Mouse (Mus musculus): ENCODE results near the gene Litaf. TPM values are rescaled to one million over a fixed set of nuclear protein-coding genes. Genes with fewer than 3 reads are reported as not detected.

Gene Litaf
- polyA plus RNA-seq, 1 experiment from 2014 or later = 53.6 TPM

GRCm38 (mm10) chr16:10940661-10941060 is 125.3 kb downstream of the Litaf start:
- Histone ChIP-seq H3K27ac (no peak overlapping the region), H3K9me3 (no peaks in the 10 kb centered on the region), H3K4me1 (peaks cover 12% of the 10 kb centered on the region; the same call in 1 of the 2 replicates), H3K4me2 (no peak overlapping the region), H3K27me3 (no peaks in the 10 kb centered on the region), H3K36me3 (replicated peaks) (no peaks in the 10 kb centered on the region), H3K9ac (no peak overlapping the region), H3K4me3 (replicated peaks) (no peak overlapping the region)
- no peak for ATAC-seq (ENCODE audit: low FRiP score)
- 77% methylated on average over 2 of the region's 2 CpGs for WGBS

- Histone ChIP-seq H3K9me3 (no peaks in the 10 kb centered on the region), H3K4me2 (no peak overlapping the region), H3K4me1 (peaks cover 12% of the 10 kb centered on the region; the same call in 1 of the 2 replicates), H3K9ac (no peak overlapping the region), H3K27me3 (no peaks in the 10 kb centered on the region), H3K4me3 (replicated peaks) (no peak overlapping the region), H3K27ac (no peak overlapping the region), H3K36me3 (replicated peaks) (no peaks in the 10 kb centered on the region)
- ATAC-seq (ENCODE audit: low FRiP score) = no peak
- 92% methylated on average over 4 of the region's 4 CpGs for WGBS
Observed at GRCm38 (mm10) chr16:10939932-10940331, 126.0 kb downstream of the Litaf start.

GRCm38 (mm10) chr16:10937497-10937896 is 128.5 kb downstream of the Litaf start:
- H3K27ac ChIP-seq = no peak overlapping the region
- no peaks in the 10 kb centered on the region for H3K36me3 ChIP-seq (replicated peaks)
- H3K9ac ChIP-seq = no peak overlapping the region
- 86% methylated on average over 11 of the region's 11 CpGs for WGBS
- H3K4me3 ChIP-seq (replicated peaks) = no peak overlapping the region
- no peaks in the 10 kb centered on the region for H3K9me3 ChIP-seq
- no peak overlapping the region for H3K4me2 ChIP-seq
- H3K4me1 ChIP-seq = peaks cover 12% of the 10 kb centered on the region; the same call in 1 of the 2 replicates
- no peaks in the 10 kb centered on the region for H3K27me3 ChIP-seq
- ATAC-seq (ENCODE audit: low FRiP score) = no peak

GRCm38 (mm10) chr16:10936700-10937319 is 129.1 kb downstream of the Litaf start:
- no peak overlapping the region for H3K27ac ChIP-seq
- H3K4me2 ChIP-seq = no peak overlapping the region
- no peaks in the 10 kb centered on the region for H3K9me3 ChIP-seq
- no peak overlapping the region for H3K4me3 ChIP-seq (replicated peaks)
- H3K36me3 ChIP-seq (replicated peaks) = no peaks in the 10 kb centered on the region
- H3K27me3 ChIP-seq = no peaks in the 10 kb centered on the region
- ATAC-seq (ENCODE audit: low FRiP score) = no peak
- peaks cover 12% of the 10 kb centered on the region; the same call in 1 of the 2 replicates for H3K4me1 ChIP-seq
- no peak overlapping the region for H3K9ac ChIP-seq
- 36% methylated on average over 5 of the region's 5 CpGs for whole genome bisulfite sequencing

GRCm38 (mm10) chr16:10934047-10934446 is 131.9 kb downstream of the Litaf start:
- Histone ChIP-seq H3K9me3 (peaks cover 10% of the 10 kb centered on the region; the same call in 1 of the 2 replicates), H3K9ac (no peak overlapping the region), H3K4me3 (replicated peaks) (no peak overlapping the region), H3K4me2 (no peak overlapping the region), H3K27me3 (no peaks in the 10 kb centered on the region), H3K4me1 (peaks cover 12% of the 10 kb centered on the region; the same call in 1 of the 2 replicates), H3K36me3 (replicated peaks) (no peaks in the 10 kb centered on the region), H3K27ac (no peak overlapping the region)
- no peak for ATAC-seq (ENCODE audit: low FRiP score)
- 100% methylated on average over 1 of the region's 1 CpGs for WGBS

- H3K27ac ChIP-seq = no peak overlapping the region
Observed at GRCm38 (mm10) chr16:10933372-10933771, 132.6 kb downstream of the Litaf start.

GRCm38 (mm10) chr16:10927026-10927425 is 138.9 kb downstream of the Litaf start:
- Histone ChIP-seq H3K27me3 (no peaks in the 10 kb centered on the region), H3K9ac (no peak overlapping the region), H3K9me3 (peaks cover 10% of the 10 kb centered on the region; the same call in 1 of the 2 replicates), H3K36me3 (replicated peaks) (no peaks in the 10 kb centered on the region), H3K4me2 (no peak overlapping the region), H3K4me1 (no peaks in the 10 kb centered on the region), H3K4me3 (replicated peaks) (no peak overlapping the region), H3K27ac (no peak overlapping the region)
- WGBS = 93% methylated on average over 1 of the region's 1 CpGs
- no peak for ATAC-seq (ENCODE audit: low FRiP score)

More at GRCm38 (mm10) chr16:10933372-10933771, 132.6 kb downstream of the Litaf start:
- Histone ChIP-seq H3K9ac (no peak overlapping the region), H3K4me3 (replicated peaks) (no peak overlapping the region), H3K36me3 (replicated peaks) (no peaks in the 10 kb centered on the region), H3K27me3 (no peaks in the 10 kb centered on the region), H3K4me1 (peaks cover 12% of the 10 kb centered on the region; the same call in 1 of the 2 replicates), H3K4me2 (no peak overlapping the region), H3K9me3 (peaks cover 10% of the 10 kb centered on the region; the same call in 1 of the 2 replicates)
- no peak for ATAC-seq (ENCODE audit: low FRiP score)
- 91% methylated on average over 3 of the region's 3 CpGs for WGBS

- H3K27me3 ChIP-seq = no peaks in the 10 kb centered on the region
- no peak for ATAC-seq (ENCODE audit: low FRiP score)
- H3K9ac ChIP-seq = no peak overlapping the region
- no peak overlapping the region for H3K4me2 ChIP-seq
- H3K9me3 ChIP-seq = peaks cover 8% of the 10 kb centered on the region; the same call in 1 of the 2 replicates
- no peaks in the 10 kb centered on the region for H3K36me3 ChIP-seq (replicated peaks)
- no peak overlapping the region for H3K27ac ChIP-seq
- H3K4me3 ChIP-seq (replicated peaks) = no peak overlapping the region
- 59% methylated on average over 7 of the region's 7 CpGs for whole genome bisulfite sequencing
- H3K4me1 ChIP-seq = no peaks in the 10 kb centered on the region
Observed at GRCm38 (mm10) chr16:10925591-10926180, 140.3 kb downstream of the Litaf start.

GRCm38 (mm10) chr16:10923561-10923960 is 142.4 kb downstream of the Litaf start:
- H3K4me1 ChIP-seq = no peaks in the 10 kb centered on the region
- ATAC-seq (ENCODE audit: low FRiP score) = no peak
- H3K36me3 ChIP-seq (replicated peaks) = no peaks in the 10 kb centered on the region
- 80% methylated on average over 5 of the region's 5 CpGs for WGBS
- no peak overlapping the region for H3K9ac ChIP-seq
- no peaks in the 10 kb centered on the region for H3K27me3 ChIP-seq
- H3K4me2 ChIP-seq = no peak overlapping the region
- no peak overlapping the region for H3K4me3 ChIP-seq (replicated peaks)
- no peaks in the 10 kb centered on the region for H3K9me3 ChIP-seq
- no peak overlapping the region for H3K27ac ChIP-seq

GRCm38 (mm10) chr16:10919856-10920255 is 146.1 kb downstream of the Litaf start:
- ATAC-seq (ENCODE audit: low FRiP score) = no peak
- Histone ChIP-seq H3K27me3 (no peaks in the 10 kb centered on the region), H3K36me3 (replicated peaks) (no peaks in the 10 kb centered on the region), H3K27ac (no peak overlapping the region), H3K9me3 (no peaks in the 10 kb centered on the region), H3K4me2 (no peak overlapping the region), H3K9ac (no peak overlapping the region), H3K4me3 (replicated peaks) (no peak overlapping the region), H3K4me1 (no peaks in the 10 kb centered on the region)

- WGBS = 94% methylated on average over 3 of the region's 3 CpGs
- no peak overlapping the region for H3K27ac ChIP-seq
Observed at GRCm38 (mm10) chr16:10916271-10916670, 149.7 kb downstream of the Litaf start.

GRCm38 (mm10) chr16:10915066-10915465 is 150.9 kb downstream of the Litaf start:
- H3K27ac ChIP-seq = no peak overlapping the region
- H3K9me3 ChIP-seq = no peaks in the 10 kb centered on the region
- H3K9ac ChIP-seq = no peak overlapping the region
- H3K4me2 ChIP-seq = no peak overlapping the region
- 92% methylated on average over 4 of the region's 4 CpGs for WGBS
- no peak overlapping the region for H3K4me3 ChIP-seq (replicated peaks)
- no peaks in the 10 kb centered on the region for H3K27me3 ChIP-seq
- ATAC-seq (ENCODE audit: low FRiP score) = no peak
- no peaks in the 10 kb centered on the region for H3K4me1 ChIP-seq
- no peaks in the 10 kb centered on the region for H3K36me3 ChIP-seq (replicated peaks)

More at GRCm38 (mm10) chr16:10916271-10916670, 149.7 kb downstream of the Litaf start:
- Histone ChIP-seq H3K9me3 (no peaks in the 10 kb centered on the region), H3K36me3 (replicated peaks) (no peaks in the 10 kb centered on the region), H3K9ac (no peak overlapping the region), H3K27me3 (no peaks in the 10 kb centered on the region), H3K4me1 (no peaks in the 10 kb centered on the region), H3K4me2 (no peak overlapping the region), H3K4me3 (replicated peaks) (no peak overlapping the region)
- no peak for ATAC-seq (ENCODE audit: low FRiP score)

GRCm38 (mm10) chr16:10911061-10911460 is 154.9 kb downstream of the Litaf start:
- H3K4me3 ChIP-seq (replicated peaks) = no peak overlapping the region
- ATAC-seq (ENCODE audit: low FRiP score) = no peak
- no peak overlapping the region for H3K4me2 ChIP-seq
- no peak overlapping the region for H3K27ac ChIP-seq
- no peaks in the 10 kb centered on the region for H3K27me3 ChIP-seq
- H3K36me3 ChIP-seq (replicated peaks) = no peaks in the 10 kb centered on the region
- H3K9ac ChIP-seq = no peak overlapping the region
- H3K9me3 ChIP-seq = no peaks in the 10 kb centered on the region
- H3K4me1 ChIP-seq = no peaks in the 10 kb centered on the region
- WGBS = 92% methylated on average over 2 of the region's 2 CpGs
